Mouse (Mus musculus) retina, postnatal 7 days (tissue): ENCODE data around the gene Tmprss11b.

ENCODE experiments used
- DNase-seq: peaks from one replicate; pipeline ENCODE4 v3.0.0-alpha.2; 2012; ENCODE audit warnings: low read depth, low spot score

Gene Tmprss11b

GRCm38 (mm10) chr5:86676262-86676661, at the start of gene Tmprss11b:
TSS of gene Tmprss11b (minus strand) at chr5:86676362.
- DNase-seq: no peak

DNA sequence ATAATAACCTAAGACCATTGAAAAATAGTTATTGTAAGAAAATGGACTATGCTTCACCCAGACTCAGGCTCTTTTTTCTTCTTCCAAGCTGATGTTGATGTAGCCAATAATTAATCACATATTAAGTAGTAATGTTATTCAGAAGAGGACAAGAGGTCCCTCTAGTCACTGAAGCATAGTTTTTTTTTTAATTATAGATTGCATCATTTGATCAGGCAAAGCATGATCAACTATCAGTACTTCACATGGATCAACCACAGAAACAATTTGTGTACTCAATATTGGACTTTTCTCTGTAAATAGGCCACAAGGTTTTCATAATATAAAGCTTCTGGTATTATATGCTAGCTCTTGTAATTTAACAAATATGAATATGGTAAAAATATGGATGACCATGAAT, 48.9 kb upstream of the Tmprss11b start:
- DNase-seq: no peak

GRCm38 (mm10) chr5:86722820-86723460, 46.8 kb upstream of the Tmprss11b start:
- no peak for DNase-seq

DNA sequence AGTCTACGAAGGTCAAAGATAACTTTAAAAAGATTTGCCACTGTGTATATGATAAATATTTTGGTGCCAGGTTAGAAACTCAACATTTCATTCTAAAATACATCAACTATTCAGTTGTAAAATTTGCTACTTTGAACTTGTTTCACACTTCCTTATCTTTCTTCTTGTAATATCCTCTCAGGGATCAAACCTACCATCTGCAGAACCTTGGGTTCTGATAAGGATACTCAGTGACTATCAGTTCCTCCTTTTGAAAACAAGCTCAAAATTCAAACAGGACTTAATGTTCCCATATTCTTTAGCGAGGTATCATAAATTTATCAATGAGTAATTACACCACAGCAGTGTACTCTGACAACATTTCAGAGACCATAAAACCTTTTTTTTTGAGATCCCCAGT, 38.8 kb upstream of the Tmprss11b start:
- DNase-seq: no peak

DNA sequence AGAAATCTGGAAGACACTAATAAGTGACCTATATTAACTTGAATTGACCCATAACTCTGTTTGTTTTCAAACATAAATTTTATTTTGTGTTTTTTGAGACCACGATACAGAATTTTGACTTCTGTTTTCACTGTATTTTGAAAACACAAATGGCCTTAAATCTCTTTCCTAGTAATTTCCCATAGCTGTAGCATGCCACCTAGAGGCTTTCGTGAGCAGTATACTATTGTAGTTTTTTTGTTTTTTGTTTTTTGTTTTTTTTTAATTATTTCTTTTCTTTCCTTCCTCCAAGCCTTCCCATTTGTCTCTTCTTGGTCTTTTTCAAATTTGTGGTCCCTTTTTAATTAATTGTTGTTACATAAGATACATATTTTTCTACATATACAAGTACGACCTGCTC, 28.8 kb upstream of the Tmprss11b start:
- DNase-seq: no peak

DNA sequence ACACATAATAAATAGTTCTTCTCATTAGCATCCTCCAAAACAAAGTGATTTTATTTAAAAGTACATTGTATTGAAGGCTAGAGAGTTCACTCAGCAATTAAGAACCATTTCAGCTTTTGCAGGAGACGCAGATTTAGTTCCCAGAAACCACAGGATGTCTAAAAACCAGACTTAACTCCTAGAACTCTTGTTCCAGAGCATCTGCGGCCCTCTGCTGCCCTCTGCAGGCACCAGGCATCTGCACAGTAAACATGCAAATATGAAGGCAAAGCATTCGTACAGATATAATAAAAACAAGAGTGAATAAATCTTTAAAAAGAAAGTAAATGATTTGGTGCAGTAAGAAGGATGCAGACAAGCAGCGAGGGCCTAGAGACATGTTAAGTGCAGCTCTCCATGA, 8.5 kb upstream of the Tmprss11b start:
- peak; percentile 21 for DNase-seq

GRCm38 (mm10) chr5:86649185-86649584, 27.0 kb downstream of the Tmprss11b start:
- DNase-seq: peak; percentile 21

DNA sequence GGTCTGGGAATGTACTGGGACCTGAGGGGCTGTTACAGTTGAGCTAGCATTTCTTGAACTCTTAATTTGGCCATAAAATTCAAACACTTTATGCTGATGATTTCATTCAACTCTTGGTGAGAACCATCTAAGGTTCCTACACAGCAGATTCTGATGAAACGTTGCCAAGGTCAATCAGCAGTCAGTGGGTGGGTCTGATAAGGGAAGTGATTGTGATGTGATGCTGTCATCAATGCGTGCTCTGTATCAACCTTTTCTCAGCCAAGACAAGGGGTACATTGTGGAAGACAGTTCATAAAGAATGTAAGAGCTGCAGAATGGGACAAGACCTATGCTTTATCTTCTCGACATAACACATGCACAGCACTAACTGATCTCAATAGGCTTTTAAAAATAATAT, 35.4 kb downstream of the Tmprss11b start:
- no peak for DNase-seq

- no peak for DNase-seq
Measured at GRCm38 (mm10) chr5:86632324-86632723, 43.8 kb downstream of the Tmprss11b start, which contains the start of gene Tmprss11f. TSS of gene Tmprss11f (minus strand) at chr5:86632424.

DNA sequence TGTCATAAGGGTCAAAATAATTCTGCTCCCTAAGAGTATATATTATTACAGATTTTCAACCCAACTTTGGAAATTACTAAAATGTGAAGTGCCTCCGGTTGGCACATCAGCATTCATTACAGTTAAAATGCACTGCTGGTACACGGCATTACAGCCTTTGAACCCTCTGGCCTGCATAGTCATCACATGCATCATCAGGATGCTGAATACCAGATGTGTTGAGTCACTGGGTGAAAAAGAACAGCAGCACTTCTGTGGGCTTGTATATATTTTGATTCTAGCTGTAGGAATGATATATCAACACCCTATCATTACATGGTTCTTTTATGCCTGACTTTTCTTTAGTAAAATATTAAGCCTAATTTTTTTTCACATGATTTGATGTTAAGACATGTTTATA, 45.5 kb downstream of the Tmprss11b start:
- DNase-seq: no peak

GRCm38 (mm10) chr5:86621778-86622177, 54.4 kb downstream of the Tmprss11b start:
- no peak for DNase-seq
